Mouse (Mus musculus) megakaryocyte, embryonic 14.5 days (primary cell): ENCODE results near the gene Mapk8.

Experiments used
- FLI1 ChIP-seq: IDR thresholded peaks from 2 replicates; pipeline ENCODE4 v1.6.1; 2012; ENCODE audit warnings: low read length, inconsistent platforms, mixed read lengths
- GATA1 ChIP-seq: IDR thresholded peaks from 3 replicates; pipeline ENCODE4 v1.6.1; 2012; ENCODE audit warnings: mixed read lengths, low read length, inconsistent platforms, borderline replicate concordance

- no peak for TF ChIP-seq GATA1
- no peak for TF ChIP-seq FLI1
Observed at GRCm38 (mm10) chr14:33351984-33352722, 94.8 kb downstream of the Mapk8 start.
